In the genomic region with DNA sequence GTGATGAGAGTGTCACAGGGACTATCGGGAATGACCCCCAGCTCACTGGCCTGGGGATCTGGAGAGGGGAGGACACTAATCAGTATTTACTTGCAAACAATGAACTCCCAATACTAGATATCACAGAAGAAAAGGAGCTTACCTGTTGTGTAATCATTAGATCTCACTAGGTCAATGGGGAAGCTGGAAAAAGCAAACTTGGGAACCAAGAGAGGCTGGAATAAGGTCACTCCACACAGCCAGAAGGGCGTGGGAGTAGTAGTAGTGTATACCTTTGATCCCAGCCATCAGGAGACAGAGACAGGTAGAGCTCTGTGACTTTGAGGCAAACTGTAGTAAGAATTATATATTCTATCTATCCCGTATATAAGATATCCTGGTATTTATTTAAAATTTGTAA, we compare ENCODE assay signal across 20 mouse cellular contexts.
A peak's percentile ranks its signal among the peaks of the same experiment; 100 is the strongest.
DNase-seq lines count a peak whose midpoint lies in the region; TF ChIP-seq lines count a peak whose summit lies in the region.
"Had no signal": no experiment of that assay in that cellular context is flagged by ENCODE, and none has a peak within 500 bp of the region (broad histone marks: within the 10 kb centered on the region; RNA-seq: fewer than 3 reads in every experiment).

No protein-coding gene starts in this region.

- no peaks in the 10 kb centered on the region for H3K9me3 ChIP-seq in limb, embryonic 10.5 days (replicated peaks)
- H3K9me3 ChIP-seq: embryonic facial prominence, embryonic 10.5 days; embryonic facial prominence, embryonic 13.5 days; forebrain, embryonic 12.5 days; forebrain, embryonic 15.5 days; hindbrain, embryonic 12.5 days; hindbrain, embryonic 15.5 days; intestine, embryonic 15.5 days had no signal

- peaks cover 18% of the 10 kb centered on the region; the same call in 1 of the 2 replicates for H3K36me3 ChIP-seq in heart, adult 2 months (ENCODE audit: control insufficient read depth, insufficient read depth, low read length)
- H3K36me3 ChIP-seq in liver, adult 2 months (ENCODE audit: control insufficient read depth, insufficient read depth, low read length), result no peaks in the 10 kb centered on the region
- H3K36me3 ChIP-seq in limb, embryonic 10.5 days, result no peaks in the 10 kb centered on the region
- H3K36me3 ChIP-seq: embryonic facial prominence, embryonic 10.5 days; embryonic facial prominence, embryonic 13.5 days; forebrain, embryonic 12.5 days; forebrain, embryonic 15.5 days; hindbrain, embryonic 12.5 days; hindbrain, embryonic 15.5 days; intestine, embryonic 15.5 days had no signal

- DNase-seq in heart, adult 2 months, result peak in 1 of 2 experiments; percentile 16
- no peak for DNase-seq in heart, postnatal 14 days
- peak; percentile 76 for DNase-seq in liver, adult 2 months (ENCODE audit: extremely low read depth, low read depth, low spot score)
- no peak for DNase-seq in liver
- peak; percentile 14 for DNase-seq in limb, embryonic 10.5 days (ENCODE audit: low spot score)
- no peak for DNase-seq in left cerebral cortex, postnatal 10 days (ENCODE audit: extremely low spot score in 1 of 2, low spot score in 2 of 2)
- DNase-seq: adrenal gland, adult 2 months; cerebellum, adult 11-12 months; cerebellum, adult 8-10 months; embryo, embryonic 11 days; gastrocnemius, postnatal 10 days; heart, postnatal 10 days had no signal

- peak overlapping the region; percentile 94 for H3K27ac ChIP-seq in heart, adult 2 months
- no peak overlapping the region for H3K27ac ChIP-seq in liver, adult 2 months (replicated peaks; ENCODE audit: insufficient read depth, low read depth, low read length)
- H3K27ac ChIP-seq in limb, embryonic 10.5 days, result no peak overlapping the region
- H3K27ac ChIP-seq: embryonic facial prominence, embryonic 10.5 days; embryonic facial prominence, embryonic 13.5 days; forebrain, embryonic 12.5 days; hindbrain, embryonic 12.5 days; hindbrain, embryonic 15.5 days; intestine, embryonic 15.5 days had no signal

- no peaks in the 10 kb centered on the region for H3K79me2 ChIP-seq in heart, adult 2 months (replicated peaks; ENCODE audit: control insufficient read depth, insufficient read depth, low read length)
- H3K79me2 ChIP-seq in liver, adult 2 months (ENCODE audit: control insufficient read depth, insufficient read depth, low read length), result no peaks in the 10 kb centered on the region

- 96% methylated on average over 3 of the region's 3 CpGs for WGBS in heart, adult 2 months
- WGBS in liver, adult 2 months, result 51% methylated on average over 3 of the region's 3 CpGs
- 96% methylated on average over 3 of the region's 3 CpGs for WGBS in limb, embryonic 10.5 days

- intact Hi-C loops in heart, adult 2 months (cut with DNase I), result loop anchor here (5.0 kb wide), 1 partner anchor 273 kb away; no protein-coding TSS in a partner anchor
- intact Hi-C loops in heart, postnatal 14 days (cut with DNase I), result loop anchor here (2.0 kb wide), 2 partner anchors 183 to 193 kb away; no protein-coding TSS in a partner anchor
- intact Hi-C loops in left cerebral cortex, postnatal 10 days (cut with DNase I), result no loop called here

- no peak for TF ChIP-seq EP300 in heart, adult 2 months (IDR thresholded peaks at IDR 0.05; ENCODE audit: insufficient read depth, low read depth, low read length)

- TF ChIP-seq CTCF in heart, adult 2 months (IDR thresholded peaks at IDR 0.05), result no peak
- TF ChIP-seq CTCF in liver, adult 2 months (IDR thresholded peaks at IDR 0.05; ENCODE audit: low read depth, low read length), result no peak

- H3K9ac ChIP-seq in heart, adult 2 months (ENCODE audit: low read depth, low read length), result no peak overlapping the region
- no peak overlapping the region for H3K9ac ChIP-seq in liver, adult 2 months (ENCODE audit: low read depth, low read length)
- H3K9ac ChIP-seq: embryonic facial prominence, embryonic 13.5 days; forebrain, embryonic 12.5 days; forebrain, embryonic 15.5 days; hindbrain, embryonic 12.5 days; hindbrain, embryonic 15.5 days; intestine, embryonic 15.5 days had no signal

- no peaks in the 10 kb centered on the region for H3K27me3 ChIP-seq in heart, adult 2 months (ENCODE audit: control insufficient read depth, insufficient read depth, low read length)
- no peaks in the 10 kb centered on the region for H3K27me3 ChIP-seq in liver, adult 2 months (ENCODE audit: control insufficient read depth, insufficient read depth, low read length)
- H3K27me3 ChIP-seq in limb, embryonic 10.5 days (ENCODE audit: low read depth, poor library complexity, severe bottlenecking), result no peaks in the 10 kb centered on the region
- H3K27me3 ChIP-seq: embryonic facial prominence, embryonic 13.5 days; forebrain, embryonic 12.5 days; forebrain, embryonic 15.5 days; hindbrain, embryonic 12.5 days; hindbrain, embryonic 15.5 days; intestine, embryonic 15.5 days had no signal

- no peak overlapping the region for H3K4me3 ChIP-seq in heart, adult 2 months
- no peak overlapping the region for H3K4me3 ChIP-seq in liver, adult 2 months (ENCODE audit: insufficient read depth, low read depth, low read length)
- no peak overlapping the region for H3K4me3 ChIP-seq in limb, embryonic 10.5 days
- H3K4me3 ChIP-seq: embryonic facial prominence, embryonic 10.5 days; embryonic facial prominence, embryonic 13.5 days; erythroblast, embryonic 14.5 days; forebrain, embryonic 12.5 days; forebrain, embryonic 15.5 days; hindbrain, embryonic 12.5 days; hindbrain, embryonic 15.5 days; intestine, embryonic 15.5 days had no signal

- TF ChIP-seq POLR2A in heart, adult 2 months (IDR thresholded peaks at IDR 0.05; ENCODE audit: insufficient read depth, low read depth, low read length), result no peak
- TF ChIP-seq POLR2A in liver, adult 2 months (IDR thresholded peaks at IDR 0.05; ENCODE audit: extremely low read depth, insufficient read depth, low read length), result no peak

- peaks cover 58% of the 10 kb centered on the region for H3K4me1 ChIP-seq in heart, adult 2 months (ENCODE audit: control insufficient read depth, insufficient read depth, low read length)
- peaks cover 43% of the 10 kb centered on the region for H3K4me1 ChIP-seq in liver, adult 2 months (ENCODE audit: control insufficient read depth, insufficient read depth, low read length)
- H3K4me1 ChIP-seq in limb, embryonic 10.5 days, result peaks cover 39% of the 10 kb centered on the region

Comparison
In these comparisons a context has a peak if more than half of its experiments do, and no peak if none do; other contexts are left out.
1. DNase-seq: peak in liver, adult 2 months (single experiment) and limb, embryonic 10.5 days (single experiment); none in heart, postnatal 14 days (0 of 2), liver (single experiment) and left cerebral cortex, postnatal 10 days (0 of 2).